Mouse (Mus musculus) kidney, embryonic 14.5 days (tissue): ENCODE results near the gene Cyp11a1. TPM values are rescaled to one million over a fixed set of nuclear protein-coding genes. Genes with fewer than 3 reads are reported as not detected.

Experiments
- ATAC-seq: fragments of 200-750 bp; cut with Nextera tagmentation; 2 replicates; pipeline ENCODE4 v1.8.0; 2017; ENCODE audit warnings: moderate number of reproducible peaks, mild to moderate bottlenecking, moderate TSS enrichment, moderate library complexity; ENCODE audit not compliant: low FRiP score, low TSS enrichment
- H3K27ac ChIP-seq: fragments of 300-500 bp; sonication (generic); 2 replicates; pipeline ENCODE4 v1.5.1; 2014; ENCODE audit warnings: low read depth, mild to moderate bottlenecking, low read length, moderate library complexity, mixed read lengths
- H3K27me3 ChIP-seq: fragments of 300-500 bp; sonication (generic); 2 replicates; pipeline ENCODE4 v1.6.1; 2014; ENCODE audit warnings: mild to moderate bottlenecking, low read length; ENCODE audit not compliant: control insufficient read depth, insufficient read depth
- H3K36me3 ChIP-seq: fragments of 300-500 bp; sonication (generic); 2 replicates; pipeline ENCODE4 v1.6.1; 2014; ENCODE audit warnings: low read length, mixed read lengths; ENCODE audit not compliant: control insufficient read depth, insufficient read depth
- H3K4me1 ChIP-seq: fragments of 300-500 bp; sonication (generic); 2 replicates; pipeline ENCODE4 v1.6.1; 2014; ENCODE audit warnings: low read length, mixed read lengths; ENCODE audit not compliant: control insufficient read depth, insufficient read depth
- H3K4me2 ChIP-seq: fragments of 300-500 bp; sonication (generic); replicated peaks from 2 replicates; pipeline ENCODE4 v1.6.1; 2014; ENCODE audit warnings: low read depth, mild to moderate bottlenecking, low read length
- H3K4me3 ChIP-seq: fragments of 300-500 bp; sonication (generic); 2 replicates; pipeline ENCODE4 v1.5.1; 2014; ENCODE audit warnings: mild to moderate bottlenecking, low read length
- H3K9ac ChIP-seq: fragments of 300-500 bp; sonication (generic); 2 replicates; pipeline ENCODE4 v1.6.1; 2014; ENCODE audit warnings: low read depth, mild to moderate bottlenecking, low read length, moderate library complexity
- H3K9me3 ChIP-seq: fragments of 300-500 bp; sonication (generic); 2 replicates; pipeline ENCODE4 v1.6.1; 2016; ENCODE audit warnings: low read length; ENCODE audit not compliant: control insufficient read depth
- WGBS: fragments of 180-500 bp; shearing (Covaris S2); extraction: QIAGEN DNeasy Blood & Tissue Kit; methylation state at CpG from one replicate; pipeline ENCODE4 v1.1.7; 2014; 5-methylcytosine and 5-hydroxymethylcytosine counted together
- polyA plus RNA-seq: library from polyadenylated mRNA; unstranded; fragments of >200 nt; fragmentation: Nextera tagmentation; extraction: Ambion mirVana; gene quantifications from 2 replicates; pipeline ENCODE4 v1.2.1, GENCODE M21; 2014

Cyp11a1 gene
- polyA plus RNA-seq, 1 experiment from 2014 or later, result 0.87 TPM

DNA sequence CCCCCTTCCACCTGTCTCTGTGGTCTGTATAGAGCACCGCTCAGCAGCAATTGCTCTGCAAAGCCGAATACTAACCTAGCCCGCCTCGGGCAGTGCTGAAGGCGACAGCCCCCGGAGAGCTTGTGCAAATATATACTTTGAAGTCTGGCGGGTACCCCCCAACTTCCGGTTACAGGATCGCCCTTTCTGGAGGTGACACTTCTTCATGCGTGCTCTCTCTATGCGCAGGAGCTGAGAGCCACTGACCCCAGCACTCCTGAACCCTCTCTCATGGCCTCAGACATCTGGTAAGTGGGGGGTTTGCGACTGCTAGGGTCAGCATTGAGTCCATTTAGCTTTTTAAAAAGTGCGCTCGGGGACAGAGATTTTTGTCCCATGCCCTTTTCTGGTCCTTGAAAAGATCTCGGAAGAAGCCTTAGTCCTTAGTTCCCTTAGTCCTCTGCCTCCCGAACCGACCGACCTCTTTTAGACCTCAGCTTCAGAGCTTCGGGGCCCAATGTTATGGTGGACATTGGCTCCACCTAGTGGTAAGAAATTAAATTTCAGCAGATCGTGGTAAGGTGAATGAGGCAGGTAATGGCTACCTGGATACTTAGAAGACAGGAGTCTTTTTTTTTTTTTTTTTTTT, 8.1 kb upstream of the Cyp11a1 start:
- H3K27me3 ChIP-seq, result no peaks in the 10 kb centered on the region
- no peaks in the 10 kb centered on the region for H3K36me3 ChIP-seq
- 0 out of 2 replicates have a peak, but pooled peaks cover 3% of the 10 kb centered on the region for H3K4me1 ChIP-seq
- H3K27ac ChIP-seq, result no peak overlapping the region
- 1% methylated on average over 20 of the region's 20 CpGs for WGBS
- H3K4me2 ChIP-seq, result peak overlapping the region; percentile 51
- peak overlapping the region; percentile 31 for H3K4me3 ChIP-seq
- H3K9ac ChIP-seq, result peak overlapping the region; percentile 14; the same call in 1 of the 2 replicates
- H3K9me3 ChIP-seq, result no peaks in the 10 kb centered on the region
- peak; percentile 42 for ATAC-seq

DNA sequence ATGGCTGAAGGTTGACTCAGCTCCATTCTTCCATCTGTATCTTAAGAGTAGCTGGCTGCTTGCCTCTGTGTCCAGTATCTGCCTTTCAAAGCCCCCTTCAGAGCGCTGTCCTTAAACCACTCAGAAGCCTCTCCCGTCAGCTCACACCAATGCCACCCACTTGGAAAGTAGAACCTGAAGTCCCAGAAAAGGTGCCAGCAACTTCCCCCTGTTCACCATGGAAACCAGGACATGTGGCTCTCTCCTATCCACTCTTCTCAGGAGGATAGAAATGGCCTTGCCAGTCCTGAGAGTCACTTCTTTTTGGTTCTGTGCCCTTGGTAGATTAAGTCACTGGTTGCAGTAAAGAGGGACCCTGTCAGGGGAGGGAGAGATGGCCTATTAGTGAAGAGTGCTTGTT, 7.5 kb upstream of the Cyp11a1 start:
- 50% methylated on average over 2 of the region's 2 CpGs for WGBS
- Histone ChIP-seq H3K9ac (no peak overlapping the region), H3K9me3 (no peaks in the 10 kb centered on the region), H3K4me2 (no peak overlapping the region), H3K36me3 (no peaks in the 10 kb centered on the region), H3K4me1 (0 out of 2 replicates have a peak, but pooled peaks cover 3% of the 10 kb centered on the region), H3K27ac (no peak overlapping the region), H3K27me3 (no peaks in the 10 kb centered on the region), H3K4me3 (no peak overlapping the region)
- ATAC-seq, result no peak

DNA sequence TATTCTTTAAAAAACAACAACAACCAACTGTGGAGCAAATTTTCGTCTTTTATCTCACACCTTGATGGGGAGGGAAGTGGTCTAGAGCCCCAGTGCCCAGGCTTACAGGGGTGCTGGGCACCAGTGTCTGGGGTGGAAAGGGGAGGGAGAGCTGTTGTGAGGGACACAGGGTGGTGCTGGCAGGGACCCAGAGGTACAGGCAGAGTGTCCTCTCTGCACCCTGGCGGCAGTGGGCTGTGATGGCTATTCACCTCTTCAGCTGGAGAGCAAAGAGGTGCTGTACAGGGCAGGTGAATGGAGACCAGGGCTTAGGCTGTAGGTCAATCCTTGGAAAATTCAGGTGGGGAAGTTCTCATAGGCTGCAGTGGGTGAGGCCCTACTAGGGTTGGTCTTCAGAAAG, 6.5 kb upstream of the Cyp11a1 start:
- H3K9ac ChIP-seq, result no peak overlapping the region
- no peaks in the 10 kb centered on the region for H3K9me3 ChIP-seq
- H3K4me3 ChIP-seq, result no peak overlapping the region
- H3K4me2 ChIP-seq, result no peak overlapping the region
- H3K4me1 ChIP-seq, result 0 out of 2 replicates have a peak, but pooled peaks cover 3% of the 10 kb centered on the region
- H3K27me3 ChIP-seq, result no peaks in the 10 kb centered on the region
- H3K27ac ChIP-seq, result no peak overlapping the region
- H3K36me3 ChIP-seq, result no peaks in the 10 kb centered on the region
- 46% methylated on average over 2 of the region's 2 CpGs for WGBS
- ATAC-seq, result no peak

GRCm38 (mm10) chr9:58003272-58003671, 2.9 kb upstream of the Cyp11a1 start:
- ATAC-seq, result no peak
- 17% methylated on average over 2 of the region's 2 CpGs for WGBS
- H3K9ac ChIP-seq, result no peak overlapping the region

GRCm38 (mm10) chr9:58008336-58009014, 2.3 kb downstream of the Cyp11a1 start:
- Histone ChIP-seq H3K4me1 (peaks cover 22% of the 10 kb centered on the region), H3K9ac (no peak overlapping the region), H3K4me2 (peak overlapping the region; percentile 10; the same call in 1 of the 2 replicates), H3K27me3 (no peaks in the 10 kb centered on the region), H3K4me3 (no peak overlapping the region), H3K36me3 (no peaks in the 10 kb centered on the region), H3K27ac (no peak overlapping the region), H3K9me3 (no peaks in the 10 kb centered on the region)
- WGBS, result 66% methylated on average over 12 of the region's 12 CpGs
- ATAC-seq, result peak; percentile 25; the same call in 1 of the 2 replicates

More at GRCm38 (mm10) chr9:58003272-58003671, 2.9 kb upstream of the Cyp11a1 start:
- Histone ChIP-seq H3K4me2 (no peak overlapping the region), H3K4me1 (no peaks in the 10 kb centered on the region; the same call in 1 of the 2 replicates), H3K9me3 (no peaks in the 10 kb centered on the region), H3K36me3 (no peaks in the 10 kb centered on the region), H3K27me3 (no peaks in the 10 kb centered on the region), H3K27ac (no peak overlapping the region), H3K4me3 (no peak overlapping the region)

GRCm38 (mm10) chr9:58009015-58009362, 2.8 kb downstream of the Cyp11a1 start:
- peaks cover 22% of the 10 kb centered on the region for H3K4me1 ChIP-seq
- H3K4me3 ChIP-seq, result no peak overlapping the region
- peak; percentile 80 for ATAC-seq
- H3K27me3 ChIP-seq, result no peaks in the 10 kb centered on the region
- H3K9me3 ChIP-seq, result no peaks in the 10 kb centered on the region
- H3K9ac ChIP-seq, result no peak overlapping the region
- no peaks in the 10 kb centered on the region for H3K36me3 ChIP-seq
- H3K4me2 ChIP-seq, result peak overlapping the region; percentile 10; the same call in 1 of the 2 replicates
- 5% methylated on average over 6 of the region's 6 CpGs for WGBS
- H3K27ac ChIP-seq, result no peak overlapping the region

- ATAC-seq, result no peak
- no peaks in the 10 kb centered on the region for H3K27me3 ChIP-seq
- 64% methylated on average over 3 of the region's 3 CpGs for WGBS
- H3K27ac ChIP-seq, result no peak overlapping the region
- H3K9ac ChIP-seq, result no peak overlapping the region
- no peak overlapping the region for H3K4me2 ChIP-seq
- peaks cover 22% of the 10 kb centered on the region for H3K4me1 ChIP-seq
- no peaks in the 10 kb centered on the region for H3K9me3 ChIP-seq
- no peak overlapping the region for H3K4me3 ChIP-seq
- H3K36me3 ChIP-seq, result no peaks in the 10 kb centered on the region
These were observed 3.4 kb downstream of the Cyp11a1 start for GRCm38 (mm10) chr9:58009588-58009987.

DNA sequence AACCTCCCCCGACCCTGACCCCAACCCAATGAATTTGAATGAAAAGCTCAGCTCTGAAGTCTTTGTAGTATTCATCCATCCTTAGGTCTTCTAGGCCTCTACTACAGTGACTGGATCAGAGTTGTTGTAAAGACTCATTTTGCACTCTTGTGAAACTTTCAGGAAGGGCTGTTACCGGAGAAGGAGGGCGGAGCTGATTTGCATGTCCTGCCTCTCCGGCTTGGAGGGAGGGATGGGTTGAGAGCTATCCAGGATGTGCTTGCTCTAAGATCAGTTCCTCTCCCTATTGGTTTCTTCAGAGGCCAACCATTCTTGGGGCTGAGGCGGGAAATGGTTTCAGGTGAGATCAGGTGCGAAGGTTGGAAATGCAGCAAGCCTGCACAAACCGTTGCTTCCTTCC, 4.8 kb downstream of the Cyp11a1 start:
- Histone ChIP-seq H3K27ac (no peak overlapping the region), H3K4me2 (no peak overlapping the region; the same call in 1 of the 2 replicates), H3K27me3 (no peaks in the 10 kb centered on the region), H3K9me3 (no peaks in the 10 kb centered on the region), H3K4me1 (peaks cover 22% of the 10 kb centered on the region), H3K36me3 (no peaks in the 10 kb centered on the region), H3K9ac (no peak overlapping the region), H3K4me3 (no peak overlapping the region)
- no peak for ATAC-seq
- 26% methylated on average over 7 of the region's 7 CpGs for WGBS

DNA sequence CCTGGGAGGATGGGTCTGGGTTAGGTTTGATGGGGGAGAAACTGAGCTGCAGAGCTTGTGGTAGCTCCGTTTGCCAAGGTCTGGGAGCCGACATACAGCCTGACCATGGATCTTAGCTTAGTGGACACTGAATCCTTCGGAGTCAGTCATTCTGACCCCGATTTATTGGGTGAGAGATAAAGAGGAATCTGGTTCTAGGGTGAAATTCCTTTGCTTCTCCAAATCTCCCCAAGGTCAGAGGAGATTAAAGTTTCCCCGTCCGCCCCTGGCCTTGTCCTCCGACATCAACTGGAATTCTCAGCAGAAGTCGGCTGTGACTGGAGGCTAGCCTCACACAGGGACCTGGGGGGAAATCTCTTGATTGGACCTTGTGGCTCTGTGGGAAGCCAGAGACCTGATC, 5.3 kb downstream of the Cyp11a1 start:
- no peaks in the 10 kb centered on the region for H3K27me3 ChIP-seq
- no peak for ATAC-seq
- peaks cover 22% of the 10 kb centered on the region for H3K4me1 ChIP-seq
- H3K4me3 ChIP-seq, result no peak overlapping the region
- no peak overlapping the region for H3K9ac ChIP-seq
- no peak overlapping the region for H3K27ac ChIP-seq
- no peaks in the 10 kb centered on the region for H3K36me3 ChIP-seq
- no peak overlapping the region; the same call in 1 of the 2 replicates for H3K4me2 ChIP-seq
- H3K9me3 ChIP-seq, result no peaks in the 10 kb centered on the region
- 57% methylated on average over 8 of the region's 8 CpGs for WGBS
